Mouse (Mus musculus) ES-E14 (cell line): Measurements from ENCODE around the gene Lrrc9. TPM values are rescaled to one million over a fixed set of nuclear protein-coding genes. Genes with fewer than 3 reads are reported as not detected.

Source experiments
- DNase-seq: peaks from one replicate; pipeline ENCODE4 v3.0.0-alpha.2; 2013; ENCODE audit warnings: low read depth, low spot score
- H3K27ac ChIP-seq: 2 replicates; pipeline ENCODE4 v1.5.1; 2012; ENCODE audit warnings: low read depth, mild to moderate bottlenecking, low read length, moderate library complexity, mixed read lengths; ENCODE audit not compliant: poor library complexity, insufficient read depth, severe bottlenecking
- H3K36me3 ChIP-seq: 2 replicates; pipeline ENCODE4 v1.6.1; 2012; ENCODE audit warnings: mild to moderate bottlenecking, low read length, moderate library complexity, mixed read lengths; ENCODE audit not compliant: control insufficient read depth, poor library complexity, insufficient read depth, severe bottlenecking
- H3K4me1 ChIP-seq, 2 experiments: fragments of 150-350 bp in 1 of 2; sonication (generic) in 1 of 2; 2 replicates each; pipeline ENCODE4 v1.6.1; 2012; ENCODE audit warnings: low read length in 2 of 2, mild to moderate bottlenecking in 1 of 2, mixed read lengths in 1 of 2; ENCODE audit not compliant: control insufficient read depth in 2 of 2, insufficient read depth in 2 of 2, poor library complexity in 1 of 2
- H3K4me3 ChIP-seq, 2 experiments: fragments of 150-350 bp in 1 of 2; sonication (generic) in 1 of 2; 2 replicates each; pipeline ENCODE4 v1.5.1; 2012; ENCODE audit warnings: low read length in 2 of 2, low read depth in 1 of 2, mild to moderate bottlenecking in 1 of 2, mixed read lengths in 1 of 2; ENCODE audit not compliant: insufficient read depth in 1 of 2, poor library complexity in 1 of 2, severe bottlenecking in 1 of 2
- H3K9ac ChIP-seq: 2 replicates; pipeline ENCODE4 v1.6.1; 2012; ENCODE audit warnings: low read depth, mild to moderate bottlenecking, low read length, mixed read lengths; ENCODE audit not compliant: poor library complexity, insufficient read depth, severe bottlenecking
- H3K9me3 ChIP-seq: fragments of 150-350 bp; sonication (generic); 2 replicates; pipeline ENCODE4 v1.6.1; 2012; ENCODE audit warnings: low read depth, mild to moderate bottlenecking, low read length; ENCODE audit not compliant: control insufficient read depth, insufficient read depth
- CHD2 ChIP-seq: IDR thresholded peaks from 2 replicates; pipeline ENCODE4 v1.6.1; 2014; ENCODE audit warnings: mild to moderate bottlenecking, low read depth, low read length, inconsistent platforms
- HCFC1 ChIP-seq: IDR thresholded peaks from 2 replicates; pipeline ENCODE4 v1.6.1; 2012; ENCODE audit warnings: low read length, inconsistent platforms, borderline replicate concordance; ENCODE audit not compliant: insufficient read depth
- MAFK ChIP-seq: IDR thresholded peaks from 2 replicates; pipeline ENCODE4 v1.6.1; 2014; ENCODE audit warnings: mild to moderate bottlenecking, low read depth, low read length, inconsistent platforms; ENCODE audit not compliant: insufficient read depth
- ZC3H11A ChIP-seq: IDR thresholded peaks from 2 replicates; pipeline ENCODE4 v1.6.1; 2012; ENCODE audit warnings: low read depth, mild to moderate bottlenecking, inconsistent platforms, low read length, borderline replicate concordance
- ZNF384 ChIP-seq: IDR thresholded peaks from 2 replicates; pipeline ENCODE4 v1.6.1; 2012; ENCODE audit warnings: low read depth, low read length, inconsistent platforms
- in situ Hi-C, 2 experiments: fragments of 600-800 bp; cut with MboI; formaldehyde crosslinking; loops; one replicate each; pipeline ENCODE4 v1.15.1; 2025; ENCODE audit warnings: low sequenced_read_pairs in 2 of 2, inconsistent platforms in 1 of 2; ENCODE audit not compliant: unreplicated experiment in 2 of 2
- total RNA-seq: library from RNA; depleted of rRNA; stranded (reverse); fragments of 300-350 nt; gene quantifications from 2 replicates; pipeline ENCODE4 v1.2.3, GENCODE M21; 2012

Lrrc9 gene
- total RNA-seq, 1 experiment, result 0.94 TPM

- Histone ChIP-seq H3K4me3 (no peak overlapping the region), H3K9ac (no peak overlapping the region), H3K9me3 (no peaks in the 10 kb centered on the region), H3K36me3 (no peaks in the 10 kb centered on the region), H3K27ac (no peak overlapping the region), H3K4me1 (no peaks in the 10 kb centered on the region)
- in situ Hi-C loops, result no loop called here
- no peak for DNase-seq
- TF ChIP-seq HCFC1 (no peak), ZC3H11A (no peak), MAFK (no peak), ZNF384 (no peak)
These were observed 35.2 kb downstream of the Lrrc9 start for GRCm38 (mm10) chr12:72476773-72477450.

DNA sequence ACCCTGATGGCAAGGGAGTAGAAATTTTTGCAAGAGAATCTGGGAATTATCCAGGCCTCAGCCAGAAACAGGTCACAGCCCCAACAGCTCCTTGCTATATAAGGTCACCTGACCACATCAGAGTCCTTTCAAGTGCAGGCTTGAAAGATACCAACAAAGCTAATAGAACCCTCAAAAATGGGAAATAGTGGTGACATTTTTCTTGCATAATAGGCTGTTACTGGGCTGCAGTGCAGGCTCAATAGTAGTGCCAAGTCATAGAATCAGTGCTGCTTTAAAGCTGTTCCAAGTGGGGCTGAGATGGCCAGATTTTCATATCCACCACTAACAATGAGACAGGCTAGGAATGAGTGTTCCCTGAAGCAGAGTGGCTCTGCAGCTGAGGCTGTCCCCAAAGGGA, 40.6 kb downstream of the Lrrc9 start:
- TF ChIP-seq CHD2 (no peak), MAFK (no peak), HCFC1 (no peak), ZNF384 (no peak), ZC3H11A (no peak)
- in situ Hi-C loops, result no loop called here
- H3K9me3 ChIP-seq, result no peaks in the 10 kb centered on the region

DNA sequence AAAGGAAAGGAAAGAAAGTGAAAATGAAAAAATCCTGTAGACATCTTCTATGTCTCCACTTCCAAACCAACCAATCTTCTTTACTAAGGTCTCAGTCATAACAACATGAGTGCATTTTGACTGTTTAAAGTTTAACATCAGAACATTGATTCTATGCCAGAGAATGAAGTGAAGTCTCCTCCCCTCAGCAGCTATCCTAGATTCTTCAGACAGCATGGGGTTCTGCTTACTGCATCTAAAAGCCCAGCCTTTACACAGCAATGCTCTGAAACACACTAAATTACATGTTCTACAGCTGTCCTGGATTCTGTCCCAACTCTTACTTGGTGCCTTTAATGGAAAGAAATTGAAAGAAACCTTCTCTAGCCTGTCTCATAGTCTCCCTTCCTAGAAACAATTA, 43.2 kb downstream of the Lrrc9 start:
- Histone ChIP-seq H3K27ac (no peak overlapping the region), H3K9ac (no peak overlapping the region), H3K36me3 (no peaks in the 10 kb centered on the region), H3K4me3 (no peak overlapping the region), H3K9me3 (no peaks in the 10 kb centered on the region), H3K4me1 (no peaks in the 10 kb centered on the region)
- TF ChIP-seq CHD2 (no peak), MAFK (no peak), HCFC1 (no peak), ZNF384 (no peak), ZC3H11A (no peak)
- no peak for DNase-seq
- in situ Hi-C loops, result no loop called here

More for the DNA sequence above, 40.6 kb downstream of the Lrrc9 start:
- Histone ChIP-seq H3K27ac (no peak overlapping the region), H3K36me3 (no peaks in the 10 kb centered on the region), H3K4me1 (no peaks in the 10 kb centered on the region), H3K4me3 (no peak overlapping the region), H3K9ac (no peak overlapping the region)
- DNase-seq, result no peak

DNA sequence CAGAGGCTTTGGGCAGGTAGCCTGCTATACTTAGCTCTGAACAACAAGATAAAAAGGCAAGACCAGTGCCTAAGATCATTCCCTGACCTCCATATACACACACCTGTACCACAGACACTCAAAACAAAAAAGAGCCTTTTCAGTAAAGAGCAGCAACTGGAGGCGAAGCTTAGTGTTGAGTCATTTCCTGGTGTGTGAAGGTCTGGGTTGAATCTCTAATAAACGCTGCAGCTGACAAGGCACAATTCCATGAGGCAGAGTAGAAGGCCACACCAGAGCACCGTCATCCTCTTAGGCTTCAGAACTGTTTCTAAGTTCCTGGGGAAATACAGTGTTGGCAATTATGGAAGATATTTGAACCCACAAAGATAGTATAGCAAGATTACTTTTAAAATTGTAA, 45.8 kb downstream of the Lrrc9 start:
- in situ Hi-C loops, result no loop called here
- Histone ChIP-seq H3K27ac (no peak overlapping the region), H3K9ac (no peak overlapping the region), H3K36me3 (no peaks in the 10 kb centered on the region), H3K4me3 (no peak overlapping the region), H3K9me3 (no peaks in the 10 kb centered on the region), H3K4me1 (no peaks in the 10 kb centered on the region)
- no peak for DNase-seq
- TF ChIP-seq ZNF384 (no peak), HCFC1 (no peak), CHD2 (no peak), MAFK (no peak), ZC3H11A (no peak)

GRCm38 (mm10) chr12:72489995-72490394, 48.3 kb downstream of the Lrrc9 start:
- in situ Hi-C loops, result no loop called here
- TF ChIP-seq CHD2, result no peak
- TF ChIP-seq MAFK, result no peak
- TF ChIP-seq ZC3H11A, result no peak
- DNase-seq, result no peak
- H3K36me3 ChIP-seq, result no peaks in the 10 kb centered on the region
- no peaks in the 10 kb centered on the region for H3K4me1 ChIP-seq
- no peak overlapping the region for H3K9ac ChIP-seq
- H3K27ac ChIP-seq, result no peak overlapping the region
- H3K4me3 ChIP-seq, result no peak overlapping the region
- no peaks in the 10 kb centered on the region for H3K9me3 ChIP-seq
